Mouse (Mus musculus) small intestine, adult 2 months (tissue): ENCODE measurements around the gene Inhbc. TPM values are rescaled to one million over a fixed set of nuclear protein-coding genes. Genes with fewer than 3 reads are reported as not detected.
"Not testable (repeated sequence)": the region's sequence is repeated elsewhere in the genome, so short reads cannot be mapped to it uniquely, and the experiment has no call there.

Experiments
- H3K27ac ChIP-seq: fragments of 200-500 bp; 2 replicates; pipeline ENCODE4 v1.5.1; 2012; ENCODE audit warnings: low read depth, low read length, control low read depth, inconsistent platforms; ENCODE audit not compliant: insufficient read depth
- H3K27me3 ChIP-seq: fragments of 200-500 bp; 2 replicates; pipeline ENCODE4 v1.6.1; 2012; ENCODE audit warnings: mild to moderate bottlenecking, moderate library complexity, low read length, inconsistent platforms; ENCODE audit not compliant: control insufficient read depth, insufficient read depth
- H3K36me3 ChIP-seq: fragments of 200-500 bp; 2 replicates; pipeline ENCODE4 v1.6.1; 2012; ENCODE audit warnings: mild to moderate bottlenecking, low read length, control low read depth, inconsistent platforms; ENCODE audit not compliant: control insufficient read depth, insufficient read depth
- H3K4me1 ChIP-seq: fragments of 200-500 bp; 2 replicates; pipeline ENCODE4 v1.6.1; 2012; ENCODE audit warnings: low read length, inconsistent platforms, mixed read lengths; ENCODE audit not compliant: control insufficient read depth, insufficient read depth, insufficient read length
- H3K4me3 ChIP-seq: fragments of 200-500 bp; 2 replicates; pipeline ENCODE4 v1.5.1; 2012; ENCODE audit warnings: low read depth, mild to moderate bottlenecking, control low read depth, inconsistent platforms, low read length, moderate library complexity
- CTCF ChIP-seq: fragments of 200-500 bp; IDR thresholded peaks from 2 replicates; pipeline ENCODE4 v1.5.1; 2012; ENCODE audit warnings: low read depth, mild to moderate bottlenecking, control low read depth, inconsistent platforms, low read length, moderate library complexity, mixed read lengths; ENCODE audit not compliant: insufficient replicate concordance, insufficient read length; ENCODE audit errors: extremely low read depth
- POLR2A ChIP-seq: fragments of 200-500 bp; IDR thresholded peaks from 2 replicates; pipeline ENCODE4 v1.6.1; 2012; ENCODE audit warnings: low read depth, mild to moderate bottlenecking, control low read depth, inconsistent platforms, low read length, moderate library complexity
- WGBS: fragments of 180-500 bp; shearing (Covaris S2); methylation state at CpG from one replicate; pipeline ENCODE4 v1.1.7; 2018; 5-methylcytosine and 5-hydroxymethylcytosine counted together
- polyA plus RNA-seq: library from polyadenylated mRNA; depleted of rRNA; stranded (reverse); fragments of >200 nt; gene quantifications from 2 replicates; pipeline ENCODE4 v1.2.3, GENCODE M21; 2012

Gene Inhbc
- polyA plus RNA-seq, 1 experiment, result not detected

GRCm38 (mm10) chr10:127321621-127322020 lies 48.6 kb downstream of the Inhbc start, which contains the start of gene Arhgap9:
Arhgap9 (plus strand) TSS chr10:127321964.
- peak within 1 kb of the TSS; percentile 69 for H3K27ac ChIP-seq
- H3K27me3 ChIP-seq, result peaks cover 9% of the 10 kb centered on the region; the same call in 1 of the 2 replicates
- 76% methylated on average over 3 of the region's 3 CpGs for WGBS
- H3K36me3 ChIP-seq, result no peaks in the 10 kb centered on the region
- H3K4me3 ChIP-seq, result peak within 1 kb of the TSS; percentile 57
- no peak for TF ChIP-seq CTCF
- TF ChIP-seq POLR2A, result no peak
- H3K4me1 ChIP-seq, result peaks cover 12% of the 10 kb centered on the region

- TF ChIP-seq POLR2A (no peak), CTCF (no peak)
- no peak overlapping the region for H3K27ac ChIP-seq
- H3K4me1 ChIP-seq, result peaks cover 2% of the 10 kb centered on the region; the same call in 1 of the 2 replicates
- no peaks in the 10 kb centered on the region; the same call in 1 of the 2 replicates for H3K27me3 ChIP-seq
- 72% methylated on average over 7 of the region's 7 CpGs for WGBS
- H3K4me3 ChIP-seq, result no peak overlapping the region
- H3K36me3 ChIP-seq, result no peaks in the 10 kb centered on the region
Measured at GRCm38 (mm10) chr10:127319969-127320368, 50.3 kb downstream of the Inhbc start.

GRCm38 (mm10) chr10:127318009-127318408 lies 52.2 kb downstream of the Inhbc start:
- no peak for TF ChIP-seq POLR2A
- TF ChIP-seq CTCF, result no peak
- Histone ChIP-seq H3K36me3 (no peaks in the 10 kb centered on the region), H3K27ac (no peak overlapping the region), H3K4me3 (no peak overlapping the region), H3K4me1 (no peaks in the 10 kb centered on the region), H3K27me3 (no peaks in the 10 kb centered on the region)
- WGBS, result 55% methylated on average over 4 of the region's 4 CpGs

GRCm38 (mm10) chr10:127317277-127317676 lies 53.0 kb downstream of the Inhbc start:
- no peaks in the 10 kb centered on the region for H3K36me3 ChIP-seq
- no peak overlapping the region for H3K4me3 ChIP-seq
- no peaks in the 10 kb centered on the region for H3K27me3 ChIP-seq
- TF ChIP-seq POLR2A (no peak), CTCF (no peak)
- no peak overlapping the region for H3K27ac ChIP-seq
- H3K4me1 ChIP-seq, result no peaks in the 10 kb centered on the region
- 76% methylated on average over 2 of the region's 2 CpGs for WGBS

- H3K27ac ChIP-seq, H3K27me3 ChIP-seq, H3K4me1 ChIP-seq, H3K4me3 ChIP-seq, H3K36me3 ChIP-seq: not testable (repeated sequence)
- WGBS, result 71% methylated on average over 1 of the region's 1 CpGs
Measured at GRCm38 (mm10) chr10:127314950-127315349, 55.3 kb downstream of the Inhbc start.

GRCm38 (mm10) chr10:127313516-127313915 lies 56.7 kb downstream of the Inhbc start:
- not testable (repeated sequence) for H3K36me3 ChIP-seq, H3K4me3 ChIP-seq, H3K4me1 ChIP-seq, H3K27me3 ChIP-seq, H3K27ac ChIP-seq
- 91% methylated on average over 5 of the region's 5 CpGs for WGBS

- Histone ChIP-seq H3K27ac (no peak overlapping the region), H3K27me3 (no peaks in the 10 kb centered on the region), H3K4me1 (no peaks in the 10 kb centered on the region), H3K36me3 (peaks cover 10% of the 10 kb centered on the region), H3K4me3 (no peak overlapping the region)
- 35% methylated on average over 4 of the region's 4 CpGs for WGBS
- no peak for TF ChIP-seq POLR2A
- TF ChIP-seq CTCF, result no peak
Measured at GRCm38 (mm10) chr10:127312858-127313257, 57.4 kb downstream of the Inhbc start.

- TF ChIP-seq POLR2A, result no peak; the same call in 1 of the 2 replicates
- peak; percentile 74; the same call in 1 of the 2 replicates for TF ChIP-seq CTCF
- 0% methylated on average over 4 of the region's 4 CpGs for WGBS
- Histone ChIP-seq H3K27ac (peak overlapping the region; percentile 70), H3K27me3 (no peaks in the 10 kb centered on the region), H3K36me3 (peaks cover 14% of the 10 kb centered on the region), H3K4me1 (no peaks in the 10 kb centered on the region), H3K4me3 (peak overlapping the region; percentile 78)
Measured at GRCm38 (mm10) chr10:127312356-127312676, 57.9 kb downstream of the Inhbc start.
